Mouse (Mus musculus): ENCODE measurements around the gene AI661453.

GRCm38 (mm10) chr17:47466284-47466683 lies 29.9 kb downstream of the AI661453 start:
- TF ChIP-seq CTCF (IDR thresholded peaks at IDR 0.05 in 2 of 3, conservative IDR thresholded peaks at IDR 0.05 in 1 of 3; ENCODE audit: control insufficient read depth in 1 of 3, insufficient read depth in 1 of 3, low read depth in 2 of 3, low read length in 3 of 3, poor library complexity in 1 of 3, severe bottlenecking in 1 of 3) = no peak
- no peak for TF ChIP-seq ZMIZ1 (IDR thresholded peaks at IDR 0.05; ENCODE audit: low read depth, low read length)
- TF ChIP-seq TBP (IDR thresholded peaks at IDR 0.05; ENCODE audit: low read depth, low read length) = no peak
- no peak for TF ChIP-seq SMC3 (IDR thresholded peaks at IDR 0.05; ENCODE audit: low read depth, low read length)
- no peak for TF ChIP-seq POLR2A (IDR thresholded peaks at IDR 0.05; ENCODE audit: control insufficient read depth in 1 of 2, insufficient read depth in 1 of 2, low read depth in 1 of 2, low read length in 2 of 2, poor library complexity in 1 of 2)
- TF ChIP-seq MAFK (IDR thresholded peaks at IDR 0.05; ENCODE audit: borderline replicate concordance, low read depth, low read length) = no peak
- no peak for TF ChIP-seq ETS1 (IDR thresholded peaks at IDR 0.05; ENCODE audit: low read depth, low read length)
- no peak for TF ChIP-seq CHD2 (IDR thresholded peaks at IDR 0.05; ENCODE audit: low read length)
- TF ChIP-seq GATA1 (IDR thresholded peaks at IDR 0.05; ENCODE audit: low read depth, low read length) = no peak
- TF ChIP-seq EP300 (IDR thresholded peaks at IDR 0.05; ENCODE audit: low read depth in 1 of 2, low read length in 2 of 2) = no peak
- TF ChIP-seq MYB (IDR thresholded peaks at IDR 0.05; ENCODE audit: low read depth, low read length) = no peak
